Mouse (Mus musculus) neural tube, embryonic 11.5 days (tissue): ENCODE results near the gene 4930512M02Rik. TPM values are rescaled to one million over a fixed set of nuclear protein-coding genes. Genes with fewer than 3 reads are reported as not detected.

ENCODE experiments used
- ATAC-seq: fragments of 200-750 bp; cut with Nextera tagmentation; 2 replicates; pipeline ENCODE4 v1.8.0; 2017; ENCODE audit warnings: moderate number of reproducible peaks, mild to moderate bottlenecking, moderate TSS enrichment, moderate library complexity; ENCODE audit not compliant: insufficient read depth, low FRiP score, low TSS enrichment
- DNase-seq: peaks from one replicate; pipeline ENCODE4 v3.0.0-alpha.2; 2015; ENCODE audit warnings: low spot score
- H3K27ac ChIP-seq: fragments of 300-500 bp; sonication (generic); 2 replicates; pipeline ENCODE4 v1.5.1; 2014; ENCODE audit warnings: low read depth, mild to moderate bottlenecking, low read length
- H3K27me3 ChIP-seq: fragments of 300-500 bp; sonication (generic); 2 replicates; pipeline ENCODE4 v1.6.1; 2014; ENCODE audit warnings: mild to moderate bottlenecking, low read length, mixed read lengths; ENCODE audit not compliant: control insufficient read depth, insufficient read depth
- H3K36me3 ChIP-seq: fragments of 300-500 bp; sonication (generic); 2 replicates; pipeline ENCODE4 v1.6.1; 2014; ENCODE audit warnings: mild to moderate bottlenecking, low read length, moderate library complexity, mixed read lengths; ENCODE audit not compliant: control insufficient read depth, insufficient read depth
- H3K4me1 ChIP-seq: fragments of 300-500 bp; sonication (generic); 2 replicates; pipeline ENCODE4 v1.6.1; 2014; ENCODE audit warnings: low read length, mixed read lengths; ENCODE audit not compliant: control insufficient read depth, insufficient read depth
- H3K4me2 ChIP-seq: fragments of 300-500 bp; sonication (generic); 2 replicates; pipeline ENCODE4 v1.6.1; 2014; ENCODE audit warnings: low read depth, mild to moderate bottlenecking, moderate library complexity
- H3K4me3 ChIP-seq: fragments of 300-500 bp; sonication (generic); 2 replicates; pipeline ENCODE4 v1.5.1; 2014; ENCODE audit warnings: low read depth, low read length
- H3K9ac ChIP-seq: fragments of 300-500 bp; sonication (generic); 2 replicates; pipeline ENCODE4 v1.6.1; 2014; ENCODE audit warnings: mild to moderate bottlenecking, low read length
- H3K9me3 ChIP-seq: fragments of 300-500 bp; sonication (generic); 2 replicates; pipeline ENCODE4 v1.6.1; 2016; ENCODE audit warnings: low read length; ENCODE audit not compliant: control insufficient read depth
- WGBS: fragments of 180-500 bp; shearing (Covaris S2); extraction: QIAGEN DNeasy Blood & Tissue Kit; methylation state at CpG from one replicate; pipeline ENCODE4 v1.1.7; 2014; 5-methylcytosine and 5-hydroxymethylcytosine counted together
- polyA plus RNA-seq: library from polyadenylated mRNA; unstranded; fragments of >200 nt; fragmentation: Nextera tagmentation; extraction: Ambion mirVana; gene quantifications from 2 replicates; pipeline ENCODE4 v1.2.1, GENCODE M21; 2014

Gene 4930512M02Rik
- polyA plus RNA-seq, 1 experiment from 2014 or later, result not detected

DNA sequence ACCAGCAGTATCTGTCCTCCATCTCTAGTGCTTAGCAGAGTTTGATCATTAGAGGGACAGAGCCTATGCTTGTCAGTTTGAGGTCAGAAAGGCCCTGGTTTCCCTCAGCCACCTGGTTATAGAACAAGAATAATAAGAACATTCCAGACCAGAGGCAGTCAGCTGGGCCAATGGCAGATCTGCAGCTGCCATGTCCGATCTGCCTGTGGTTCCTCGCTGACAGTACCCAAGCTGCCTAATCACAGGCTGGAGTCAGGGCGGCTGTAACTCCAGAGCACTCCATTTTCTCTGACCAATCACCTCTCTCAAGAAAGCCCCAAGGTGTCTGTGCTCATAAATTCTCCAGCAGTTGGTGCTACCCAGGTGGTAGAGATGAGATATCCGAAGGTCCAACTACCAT lies 30.0 kb upstream of the 4930512M02Rik start:
- Histone ChIP-seq H3K4me3 (no peak overlapping the region), H3K4me2 (no peak overlapping the region), H3K4me1 (no peaks in the 10 kb centered on the region), H3K9ac (no peak overlapping the region), H3K27ac (no peak overlapping the region), H3K9me3 (no peaks in the 10 kb centered on the region), H3K36me3 (no peaks in the 10 kb centered on the region), H3K27me3 (no peaks in the 10 kb centered on the region)
- 80% methylated on average over 4 of the region's 4 CpGs for WGBS
- DNase-seq, result no peak
- ATAC-seq, result no peak

GRCm38 (mm10) chr11:11656995-11657530 lies 29.4 kb upstream of the 4930512M02Rik start:
- 52% methylated on average over 5 of the region's 5 CpGs for WGBS
- Histone ChIP-seq H3K36me3 (no peaks in the 10 kb centered on the region), H3K27ac (no peak overlapping the region), H3K27me3 (no peaks in the 10 kb centered on the region), H3K4me2 (no peak overlapping the region), H3K9me3 (no peaks in the 10 kb centered on the region), H3K9ac (no peak overlapping the region), H3K4me1 (no peaks in the 10 kb centered on the region), H3K4me3 (no peak overlapping the region)
- ATAC-seq (no peak), DNase-seq (peak; percentile 10)

- Histone ChIP-seq H3K9ac (no peak overlapping the region), H3K36me3 (no peaks in the 10 kb centered on the region), H3K4me1 (no peaks in the 10 kb centered on the region), H3K27me3 (no peaks in the 10 kb centered on the region), H3K27ac (no peak overlapping the region), H3K4me3 (no peak overlapping the region), H3K9me3 (no peaks in the 10 kb centered on the region), H3K4me2 (no peak overlapping the region)
- ATAC-seq (no peak), DNase-seq (no peak)
- WGBS, result 79% methylated on average over 3 of the region's 3 CpGs
Measured at GRCm38 (mm10) chr11:11656388-11656787, 28.8 kb upstream of the 4930512M02Rik start.

- DNase-seq (no peak), ATAC-seq (no peak)
- Histone ChIP-seq H3K4me3 (no peak overlapping the region), H3K4me2 (no peak overlapping the region), H3K27ac (no peak overlapping the region), H3K9ac (no peak overlapping the region), H3K27me3 (no peaks in the 10 kb centered on the region), H3K9me3 (no peaks in the 10 kb centered on the region), H3K36me3 (no peaks in the 10 kb centered on the region), H3K4me1 (no peaks in the 10 kb centered on the region)
Measured at GRCm38 (mm10) chr11:11644303-11644702, 16.7 kb upstream of the 4930512M02Rik start.

- DNase-seq (no peak), ATAC-seq (no peak)
- Histone ChIP-seq H3K36me3 (no peaks in the 10 kb centered on the region), H3K27ac (no peak overlapping the region), H3K9ac (no peak overlapping the region), H3K27me3 (no peaks in the 10 kb centered on the region), H3K4me3 (no peak overlapping the region), H3K4me1 (no peaks in the 10 kb centered on the region), H3K4me2 (no peak overlapping the region), H3K9me3 (no peaks in the 10 kb centered on the region)
- 66% methylated on average over 4 of the region's 4 CpGs for WGBS
Measured at GRCm38 (mm10) chr11:11624073-11624705, 3.4 kb downstream of the 4930512M02Rik start.

- Histone ChIP-seq H3K9ac (no peak overlapping the region), H3K4me2 (no peak overlapping the region), H3K4me3 (no peak overlapping the region), H3K9me3 (0 out of 2 replicates have a peak, but pooled peaks cover 8% of the 10 kb centered on the region), H3K27me3 (no peaks in the 10 kb centered on the region), H3K27ac (no peak overlapping the region), H3K4me1 (no peaks in the 10 kb centered on the region), H3K36me3 (no peaks in the 10 kb centered on the region)
- ATAC-seq (no peak), DNase-seq (no peak)
- WGBS, result 86% methylated on average over 2 of the region's 2 CpGs
Measured at GRCm38 (mm10) chr11:11609243-11609642, 18.4 kb downstream of the 4930512M02Rik start.

DNA sequence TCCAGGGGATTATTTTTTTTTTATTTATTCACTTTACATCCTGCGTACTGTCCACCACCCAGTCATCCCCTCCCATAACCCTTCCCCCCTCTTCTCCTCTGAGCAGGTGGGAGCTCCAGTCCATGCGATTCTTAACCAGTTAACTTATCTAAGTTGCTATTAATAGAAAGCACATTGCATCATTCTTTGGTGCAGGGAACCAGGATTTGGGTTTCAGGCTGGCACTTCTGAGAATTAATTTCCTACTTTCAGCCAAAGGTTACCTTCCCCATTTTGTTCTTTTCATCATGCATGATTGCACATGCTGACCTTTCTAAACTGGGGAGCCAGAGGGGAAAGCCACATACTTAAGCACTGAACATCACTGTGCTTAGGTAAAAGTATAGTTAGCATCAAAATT lies 40.3 kb downstream of the 4930512M02Rik start:
- ATAC-seq, result no peak
- DNase-seq, result no peak
- WGBS, result 86% methylated on average over 2 of the region's 2 CpGs

GRCm38 (mm10) chr11:11586423-11586822 lies 41.2 kb downstream of the 4930512M02Rik start:
- no peak overlapping the region for H3K4me2 ChIP-seq
- H3K27ac ChIP-seq, result no peak overlapping the region
- H3K36me3 ChIP-seq, result no peaks in the 10 kb centered on the region
- H3K27me3 ChIP-seq, result no peaks in the 10 kb centered on the region
- no peaks in the 10 kb centered on the region for H3K4me1 ChIP-seq
- H3K4me3 ChIP-seq, result no peak overlapping the region
- H3K9ac ChIP-seq, result no peak overlapping the region
- DNase-seq, result no peak
- no peaks in the 10 kb centered on the region for H3K9me3 ChIP-seq
- no peak for ATAC-seq
- 97% methylated on average over 1 of the region's 1 CpGs for whole genome bisulfite sequencing

More for the DNA sequence above, 40.3 kb downstream of the 4930512M02Rik start:
- Histone ChIP-seq H3K9ac (no peak overlapping the region), H3K4me2 (no peak overlapping the region), H3K4me1 (no peaks in the 10 kb centered on the region), H3K27ac (no peak overlapping the region), H3K4me3 (no peak overlapping the region), H3K36me3 (no peaks in the 10 kb centered on the region), H3K9me3 (no peaks in the 10 kb centered on the region), H3K27me3 (no peaks in the 10 kb centered on the region)

GRCm38 (mm10) chr11:11573691-11574090 lies 53.9 kb downstream of the 4930512M02Rik start:
- H3K4me2 ChIP-seq, result no peak overlapping the region
- ATAC-seq (no peak), DNase-seq (no peak)
- no peak overlapping the region for H3K4me3 ChIP-seq
- H3K27me3 ChIP-seq, result no peaks in the 10 kb centered on the region
- H3K4me1 ChIP-seq, result no peaks in the 10 kb centered on the region
- no peaks in the 10 kb centered on the region for H3K9me3 ChIP-seq
- no peak overlapping the region for H3K9ac ChIP-seq
- WGBS, result 69% methylated on average over 6 of the region's 6 CpGs
- no peaks in the 10 kb centered on the region for H3K36me3 ChIP-seq
- H3K27ac ChIP-seq, result no peak overlapping the region
